Mouse (Mus musculus) neutrophil, adult 5-6 weeks (primary cell): ENCODE measurements around the gene Chic2. TPM values are rescaled to one million over a fixed set of nuclear protein-coding genes. Genes with fewer than 3 reads are reported as not detected.

Experiments used
- ATAC-seq: fragments of 151-379, 151-347 bp; 2 replicates; pipeline ENCODE4 v1.8.0; 2017; ENCODE audit warnings: mild to moderate bottlenecking, moderate TSS enrichment; ENCODE audit not compliant: insufficient number of reproducible peaks, poor library complexity, low FRiP score, severe bottlenecking; ENCODE audit errors: extremely low read depth
- total RNA-seq: library from RNA; stranded (forward); fragments of 200-1000 nt; gene quantifications from 2 replicates; pipeline ENCODE4 v1.2.3, GENCODE M21; 2017

Chic2 gene
- total RNA-seq, 1 experiment from 2014 or later = 88.6 TPM

GRCm38 (mm10) chr5:74951375-74951774 is 93.2 kb downstream of the Chic2 start:
- no peak for ATAC-seq

- ATAC-seq = no peak
Measured at GRCm38 (mm10) chr5:74949298-74949697, 95.3 kb downstream of the Chic2 start.

- no peak for ATAC-seq
Measured at GRCm38 (mm10) chr5:74948482-74948881, 96.1 kb downstream of the Chic2 start.

Other genes starting within 250 kb of the Chic2 start
- gene Gsx2, start 30.8 kb upstream of the Chic2 start, total RNA-seq = not detected in 2 replicates
- gene Pdgfra, start 107.5 kb upstream of the Chic2 start, total RNA-seq = 0.12 TPM in 1 of 2 replicates, not detected in the other